Mouse (Mus musculus) lung, embryonic 15.5 days (tissue): ENCODE results near the gene Eif3a. TPM values are rescaled to one million over a fixed set of nuclear protein-coding genes. Genes with fewer than 3 reads are reported as not detected.

Experiments used
- ATAC-seq: fragments of 200-750 bp; cut with Nextera tagmentation; 2 replicates; pipeline ENCODE4 v1.8.0; 2017; ENCODE audit warnings: moderate number of reproducible peaks, borderline replicate concordance; ENCODE audit not compliant: low FRiP score, low TSS enrichment; ENCODE audit errors: extremely low read depth
- H3K27ac ChIP-seq: fragments of 300-500 bp; sonication (generic); 2 replicates; pipeline ENCODE4 v1.5.1; 2015; ENCODE audit warnings: moderate library complexity, mild to moderate bottlenecking, inconsistent platforms
- H3K27me3 ChIP-seq: fragments of 300-500 bp; sonication (generic); 2 replicates; pipeline ENCODE4 v1.6.1; 2015; ENCODE audit warnings: inconsistent platforms
- H3K36me3 ChIP-seq: fragments of 300-500 bp; sonication (generic); 2 replicates; pipeline ENCODE4 v1.6.1; 2015; ENCODE audit warnings: inconsistent platforms
- H3K4me1 ChIP-seq: fragments of 300-500 bp; sonication (generic); 2 replicates; pipeline ENCODE4 v1.6.1; 2015; ENCODE audit warnings: inconsistent platforms
- H3K4me2 ChIP-seq: fragments of 300-500 bp; sonication (generic); 2 replicates; pipeline ENCODE4 v1.6.1; 2015; ENCODE audit warnings: inconsistent platforms, mild to moderate bottlenecking, moderate library complexity
- H3K4me3 ChIP-seq: fragments of 300-500 bp; sonication (generic); 2 replicates; pipeline ENCODE4 v1.5.1; 2015; ENCODE audit warnings: mild to moderate bottlenecking, inconsistent platforms
- H3K9ac ChIP-seq: fragments of 300-500 bp; sonication (generic); 2 replicates; pipeline ENCODE4 v1.6.1; 2015; ENCODE audit warnings: inconsistent platforms
- H3K9me3 ChIP-seq: fragments of 300-500 bp; sonication (generic); 2 replicates; pipeline ENCODE4 v1.6.1; 2016; ENCODE audit warnings: inconsistent platforms
- WGBS: fragments of 180-500 bp; shearing (Covaris S2); methylation state at CpG from one replicate; pipeline ENCODE4 v1.1.7; 2015; 5-methylcytosine and 5-hydroxymethylcytosine counted together
- polyA plus RNA-seq: library from polyadenylated mRNA; unstranded; fragments of >200 nt; fragmentation: Nextera tagmentation; extraction: Ambion mirVana; gene quantifications from 2 replicates; pipeline ENCODE4 v1.2.1, GENCODE M21; 2015

Eif3a gene
- polyA plus RNA-seq, 1 experiment from 2014 or later, result 137 TPM

- Histone ChIP-seq H3K9ac (no peak overlapping the region), H3K9me3 (no peaks in the 10 kb centered on the region), H3K27me3 (no peaks in the 10 kb centered on the region), H3K27ac (no peak overlapping the region), H3K4me1 (peaks cover 2% of the 10 kb centered on the region; the same call in 1 of the 2 replicates), H3K4me2 (no peak overlapping the region), H3K4me3 (no peak overlapping the region), H3K36me3 (no peaks in the 10 kb centered on the region)
- no peak for ATAC-seq
- 75% methylated on average over 2 of the region's 2 CpGs for WGBS
Observed at GRCm38 (mm10) chr19:60793170-60793707, 2.8 kb upstream of the Eif3a start.

GRCm38 (mm10) chr19:60791164-60791563 lies 706 bp upstream of the Eif3a start:
- H3K36me3 ChIP-seq, result no peaks in the 10 kb centered on the region
- no peaks in the 10 kb centered on the region for H3K27me3 ChIP-seq
- H3K4me2 ChIP-seq, result peak overlapping the region; percentile 50
- peak overlapping the region; percentile 83 for H3K4me3 ChIP-seq
- peak overlapping the region; percentile 97 for H3K27ac ChIP-seq
- no peaks in the 10 kb centered on the region for H3K9me3 ChIP-seq
- WGBS, result 11% methylated on average over 9 of the region's 9 CpGs
- H3K9ac ChIP-seq, result peak overlapping the region; percentile 99
- peaks cover 15% of the 10 kb centered on the region for H3K4me1 ChIP-seq
- ATAC-seq, result no peak

- H3K4me2 ChIP-seq, result peak overlapping the region; percentile 58
- no peaks in the 10 kb centered on the region for H3K9me3 ChIP-seq
- H3K27me3 ChIP-seq, result no peaks in the 10 kb centered on the region
- peak; percentile 75 for ATAC-seq
- H3K9ac ChIP-seq, result peak overlapping the region; percentile 99
- H3K4me3 ChIP-seq, result peak overlapping the region; percentile 83
- no peaks in the 10 kb centered on the region for H3K36me3 ChIP-seq
- under 1% methylated on average over 60 of the region's 60 CpGs for WGBS
- peaks cover 20% of the 10 kb centered on the region for H3K4me1 ChIP-seq
- H3K27ac ChIP-seq, result peak overlapping the region; percentile 97
Observed at GRCm38 (mm10) chr19:60789919-60790506, 445 bp downstream of the Eif3a start.

DNA sequence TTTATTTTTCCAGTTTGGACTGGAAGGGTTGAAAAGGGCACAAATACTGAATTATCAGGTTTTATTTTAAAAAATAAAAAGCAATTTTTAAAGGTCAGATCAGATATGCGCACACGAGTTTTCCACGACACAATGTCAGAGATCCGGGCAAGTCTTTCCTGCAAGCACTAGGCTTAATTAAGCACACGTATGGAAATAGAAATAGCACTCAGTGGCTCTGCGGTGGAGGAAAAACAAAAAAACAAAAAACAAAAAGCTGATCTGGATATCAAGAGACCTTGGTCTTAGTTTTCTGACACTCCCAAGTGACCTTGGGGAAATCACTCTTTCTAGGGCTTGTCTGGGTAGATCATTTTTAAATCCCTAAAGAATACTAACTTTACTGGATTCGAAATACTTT lies 1.0 kb downstream of the Eif3a start:
- Histone ChIP-seq H3K4me2 (peak overlapping the region; percentile 58), H3K4me3 (peak overlapping the region; percentile 83), H3K27ac (peak overlapping the region; percentile 97; the same call in 1 of the 2 replicates), H3K4me1 (peaks cover 20% of the 10 kb centered on the region), H3K9ac (peak overlapping the region; percentile 99), H3K27me3 (no peaks in the 10 kb centered on the region), H3K36me3 (no peaks in the 10 kb centered on the region), H3K9me3 (no peaks in the 10 kb centered on the region)
- no peak for ATAC-seq
- WGBS, result under 1% methylated on average over 7 of the region's 7 CpGs

GRCm38 (mm10) chr19:60788214-60788960 lies 2.1 kb downstream of the Eif3a start:
- H3K4me1 ChIP-seq, result peaks cover 20% of the 10 kb centered on the region
- no peaks in the 10 kb centered on the region for H3K9me3 ChIP-seq
- peak overlapping the region; percentile 58 for H3K4me2 ChIP-seq
- H3K9ac ChIP-seq, result 0 out of 2 replicates have a peak overlapping the region, but pooled peaks have one; percentile 23
- peak overlapping the region; percentile 83 for H3K4me3 ChIP-seq
- no peak for ATAC-seq
- H3K27me3 ChIP-seq, result no peaks in the 10 kb centered on the region
- H3K36me3 ChIP-seq, result no peaks in the 10 kb centered on the region
- H3K27ac ChIP-seq, result no peak overlapping the region
- WGBS, result 26% methylated on average over 6 of the region's 6 CpGs

- Histone ChIP-seq H3K9ac (no peak overlapping the region), H3K36me3 (no peaks in the 10 kb centered on the region), H3K27ac (no peak overlapping the region), H3K9me3 (no peaks in the 10 kb centered on the region), H3K27me3 (no peaks in the 10 kb centered on the region), H3K4me1 (peaks cover 20% of the 10 kb centered on the region), H3K4me2 (peak overlapping the region; percentile 58), H3K4me3 (peak overlapping the region; percentile 12; the same call in 1 of the 2 replicates)
- no peak for ATAC-seq
- WGBS, result 35% methylated on average over 2 of the region's 2 CpGs
Observed at GRCm38 (mm10) chr19:60787465-60788150, 2.9 kb downstream of the Eif3a start.

GRCm38 (mm10) chr19:60784712-60785111 lies 5.7 kb downstream of the Eif3a start:
- H3K4me1 ChIP-seq, result peaks cover 17% of the 10 kb centered on the region
- no peak overlapping the region for H3K27ac ChIP-seq
- H3K9ac ChIP-seq, result no peak overlapping the region
- no peak overlapping the region for H3K4me2 ChIP-seq
- peaks cover 13% of the 10 kb centered on the region for H3K36me3 ChIP-seq
- H3K9me3 ChIP-seq, result no peaks in the 10 kb centered on the region
- no peak overlapping the region for H3K4me3 ChIP-seq
- WGBS, result 15% methylated on average over 1 of the region's 1 CpGs
- no peaks in the 10 kb centered on the region for H3K27me3 ChIP-seq
- ATAC-seq, result no peak

DNA sequence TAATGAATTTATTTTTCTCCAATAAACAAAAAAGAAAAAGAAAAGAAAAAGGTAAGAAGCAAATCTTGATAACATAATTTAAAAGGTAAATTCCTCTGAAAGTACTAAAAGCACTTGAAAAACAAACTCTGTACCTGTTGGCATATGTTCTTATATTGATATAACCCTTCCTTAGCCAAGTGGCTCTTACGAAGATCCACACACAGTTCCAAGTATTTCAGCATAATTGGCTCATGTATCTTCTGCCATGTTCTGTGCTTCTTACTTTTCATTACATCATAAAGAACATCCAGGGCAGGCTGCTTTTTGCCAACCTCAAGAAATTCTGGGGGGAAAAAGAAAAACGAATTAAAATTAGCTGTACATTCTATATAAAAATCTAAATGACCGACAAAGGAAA lies 8.4 kb downstream of the Eif3a start:
- ATAC-seq, result no peak
- H3K27ac ChIP-seq, result no peak overlapping the region
- no peaks in the 10 kb centered on the region for H3K27me3 ChIP-seq
- H3K9ac ChIP-seq, result no peak overlapping the region
- no peak overlapping the region for H3K4me3 ChIP-seq
- H3K4me1 ChIP-seq, result peaks cover 11% of the 10 kb centered on the region
- H3K36me3 ChIP-seq, result peaks cover 29% of the 10 kb centered on the region
- no peak overlapping the region for H3K4me2 ChIP-seq
- 77% methylated on average over 3 of the region's 3 CpGs for WGBS
- no peaks in the 10 kb centered on the region for H3K9me3 ChIP-seq

DNA sequence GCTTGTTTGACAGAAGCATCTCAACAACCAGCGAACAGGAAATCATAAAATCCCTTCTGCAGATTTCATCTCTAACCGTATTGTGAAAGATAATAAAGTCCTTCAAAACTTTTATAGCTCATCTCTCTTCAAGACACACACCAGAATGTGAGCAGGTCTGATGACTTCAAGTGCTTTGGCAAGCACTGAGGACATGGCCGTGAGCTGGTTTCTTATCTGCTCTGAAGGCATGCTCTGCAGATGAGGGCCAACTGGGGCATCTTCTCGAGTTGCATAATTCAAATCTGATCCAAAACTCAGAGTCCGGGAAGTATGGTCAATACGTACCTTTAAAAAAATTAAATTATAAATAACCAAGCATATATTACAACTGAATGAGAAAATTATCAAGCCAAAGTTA lies 17.1 kb downstream of the Eif3a start:
- 83% methylated on average over 6 of the region's 6 CpGs for WGBS
- H3K36me3 ChIP-seq, result peaks cover 79% of the 10 kb centered on the region

GRCm38 (mm10) chr19:60758896-60759835 lies 31.3 kb downstream of the Eif3a start:
- ATAC-seq, result no peak
- peaks cover 16% of the 10 kb centered on the region for H3K4me1 ChIP-seq
- H3K4me2 ChIP-seq, result no peak overlapping the region
- H3K4me3 ChIP-seq, result no peak overlapping the region
- H3K27ac ChIP-seq, result no peak overlapping the region
- no peaks in the 10 kb centered on the region; the same call in 1 of the 2 replicates for H3K27me3 ChIP-seq
- H3K9me3 ChIP-seq, result no peaks in the 10 kb centered on the region
- WGBS, result 72% methylated on average over 4 of the region's 4 CpGs
- no peak overlapping the region for H3K9ac ChIP-seq
- H3K36me3 ChIP-seq, result peaks cover 29% of the 10 kb centered on the region

More for the DNA sequence above, 17.1 kb downstream of the Eif3a start:
- no peaks in the 10 kb centered on the region for H3K9me3 ChIP-seq
- H3K27ac ChIP-seq, result no peak overlapping the region
- H3K4me2 ChIP-seq, result no peak overlapping the region
- ATAC-seq, result no peak
- H3K4me1 ChIP-seq, result no peaks in the 10 kb centered on the region
- no peak overlapping the region for H3K9ac ChIP-seq
- H3K4me3 ChIP-seq, result no peak overlapping the region
- H3K27me3 ChIP-seq, result no peaks in the 10 kb centered on the region
